Mouse (Mus musculus): ENCODE data around the gene Il6.
"Not testable (repeated sequence)": the region's sequence is repeated elsewhere in the genome, so short reads cannot be mapped to it uniquely, and the experiment has no call there.

Il6 gene

DNA sequence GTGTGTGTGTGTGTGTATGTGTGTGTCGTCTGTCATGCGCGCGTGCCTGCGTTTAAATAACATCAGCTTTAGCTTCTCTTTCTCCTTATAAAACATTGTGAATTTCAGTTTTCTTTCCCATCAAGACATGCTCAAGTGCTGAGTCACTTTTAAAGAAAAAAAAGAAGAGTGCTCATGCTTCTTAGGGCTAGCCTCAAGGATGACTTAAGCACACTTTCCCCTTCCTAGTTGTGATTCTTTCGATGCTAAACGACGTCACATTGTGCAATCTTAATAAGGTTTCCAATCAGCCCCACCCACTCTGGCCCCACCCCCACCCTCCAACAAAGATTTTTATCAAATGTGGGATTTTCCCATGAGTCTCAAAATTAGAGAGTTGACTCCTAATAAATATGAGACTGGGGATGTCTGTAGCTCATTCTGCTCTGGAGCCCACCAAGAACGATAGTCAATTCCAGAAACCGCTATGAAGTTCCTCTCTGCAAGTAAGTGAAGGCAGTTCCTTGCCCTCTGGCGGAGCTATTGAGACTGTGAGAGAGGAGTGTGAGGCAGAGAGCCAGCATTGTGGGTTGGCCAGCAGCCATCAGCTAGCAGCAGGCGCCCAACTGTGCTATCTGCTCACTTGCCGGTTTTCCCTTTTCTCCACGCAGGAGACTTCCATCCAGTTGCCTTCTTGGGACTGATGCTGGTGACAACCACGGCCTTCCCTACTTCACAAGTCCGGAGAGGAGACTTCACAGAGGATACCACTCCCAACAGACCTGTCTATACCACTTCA lies at the start of gene Il6:
Il6 (plus strand) TSS at position 389 of the 778 bp plus-strand sequence.
- peak; percentile 18 for DNase-seq

DNA sequence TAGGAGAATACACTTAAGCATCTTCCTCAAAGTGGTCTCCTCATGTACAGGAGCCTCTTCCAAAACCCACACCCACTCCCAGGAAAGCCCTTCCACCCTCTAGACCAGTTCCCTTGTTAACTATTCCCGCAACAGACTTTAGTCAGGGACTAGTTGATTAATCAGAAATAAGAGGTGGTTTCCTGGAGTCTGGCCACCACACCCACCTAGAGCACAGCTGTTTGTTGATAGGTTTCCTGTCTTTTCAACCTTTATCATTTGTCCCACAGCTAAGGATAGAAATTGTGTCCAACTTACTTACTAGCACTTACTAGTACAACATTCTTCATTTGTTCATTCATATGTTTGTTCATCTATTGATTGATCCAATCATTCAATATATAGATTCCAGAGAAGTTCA lies 49.4 kb upstream of the Il6 start:
- DNase-seq = no peak

DNA sequence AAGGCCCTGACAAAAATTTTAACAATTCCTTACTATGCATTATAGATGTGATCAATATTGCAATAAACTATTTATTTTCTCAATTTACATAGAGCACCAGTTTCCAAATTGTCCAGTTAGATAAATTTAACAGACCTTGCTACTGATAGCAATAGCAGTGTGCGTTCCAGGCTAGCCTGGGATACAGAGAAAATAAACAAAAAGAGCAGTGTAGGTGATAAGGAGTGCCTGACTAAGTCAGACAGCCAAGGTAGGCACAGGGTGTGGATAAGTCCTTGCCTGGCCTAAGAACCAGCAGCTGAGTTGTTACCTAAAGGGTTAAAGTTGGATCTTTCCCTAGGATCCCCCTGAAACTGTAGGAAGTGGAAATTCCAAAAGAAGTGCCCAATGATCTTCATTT lies 42.7 kb upstream of the Il6 start:
- DNase-seq = no peak

DNA sequence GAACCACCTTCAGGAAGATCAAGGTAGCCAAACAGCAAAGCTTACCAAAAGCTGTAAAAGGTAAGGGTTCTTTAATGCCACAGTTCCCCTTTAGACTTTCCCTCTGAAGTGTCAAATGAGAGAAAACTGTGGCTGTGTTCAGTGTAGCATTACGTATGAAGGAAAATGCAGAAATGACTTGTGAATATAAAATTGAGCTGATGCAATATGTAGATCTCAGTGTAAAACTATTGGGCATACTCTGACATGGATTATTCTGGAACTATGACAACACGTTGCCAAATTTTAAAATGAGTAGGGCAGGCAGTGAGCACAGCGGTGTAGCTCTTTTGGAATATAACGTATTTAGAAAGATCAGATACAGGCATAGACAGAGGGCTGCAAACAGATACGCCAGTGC lies 40.1 kb upstream of the Il6 start:
- DNase-seq = no peak

DNA sequence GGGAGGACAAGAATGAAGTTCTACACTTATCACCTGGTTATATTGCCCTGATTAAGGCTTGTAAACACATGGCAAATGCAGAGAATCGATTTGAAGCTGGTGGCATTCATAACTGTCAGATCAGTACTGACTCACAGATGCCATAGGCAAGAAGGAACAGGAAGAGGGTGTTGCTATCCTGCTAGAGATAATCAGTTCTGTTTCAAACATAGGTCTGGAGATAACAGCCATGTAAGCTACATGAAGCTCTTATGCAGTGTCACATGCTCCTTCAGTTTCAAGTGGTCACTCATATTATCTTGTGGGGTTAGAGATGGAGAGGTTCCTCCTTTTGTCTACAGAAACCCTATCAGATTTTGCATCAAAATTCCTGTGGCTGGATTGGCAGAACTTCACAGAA lies 39.4 kb upstream of the Il6 start:
- no peak for DNase-seq

DNA sequence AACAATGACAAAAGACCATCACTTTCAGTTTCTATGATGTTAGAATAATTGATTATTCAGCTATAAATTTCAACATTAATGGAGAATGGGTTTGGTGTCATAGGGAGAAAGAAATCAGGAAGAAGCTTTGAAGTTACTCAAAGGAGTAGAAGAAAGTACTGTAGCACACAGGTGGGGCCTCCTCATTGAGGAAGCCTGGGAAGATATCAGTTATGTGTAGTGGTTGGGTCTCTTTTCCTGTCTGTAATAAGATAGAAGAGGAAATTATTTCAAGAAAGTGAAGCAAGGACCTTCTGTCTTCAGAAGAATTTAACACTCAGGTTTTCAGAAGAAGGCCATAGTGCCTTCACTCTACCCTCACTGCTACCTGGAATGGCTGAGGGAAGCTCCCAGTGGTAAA lies 38.8 kb upstream of the Il6 start:
- DNase-seq = no peak

DNA sequence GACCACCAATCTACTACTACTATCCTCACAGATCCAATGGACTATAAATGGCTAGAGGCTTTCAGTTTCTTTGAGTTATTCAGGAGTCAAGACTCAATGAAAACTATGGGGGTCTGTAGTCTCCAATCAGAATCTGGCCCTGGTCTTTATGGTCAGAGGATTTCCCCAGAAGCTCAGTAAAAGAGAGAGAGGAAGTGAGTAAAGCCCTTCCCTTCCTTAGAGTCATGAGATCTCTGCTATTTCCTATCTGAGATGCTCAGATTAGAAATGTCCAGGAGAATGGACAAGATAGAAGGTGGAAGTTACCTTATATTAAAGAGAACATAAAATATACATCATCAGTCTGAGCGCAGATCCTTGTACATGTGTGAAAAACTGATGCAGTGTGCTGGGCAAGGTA lies 19.3 kb upstream of the Il6 start:
- DNase-seq = no peak

DNA sequence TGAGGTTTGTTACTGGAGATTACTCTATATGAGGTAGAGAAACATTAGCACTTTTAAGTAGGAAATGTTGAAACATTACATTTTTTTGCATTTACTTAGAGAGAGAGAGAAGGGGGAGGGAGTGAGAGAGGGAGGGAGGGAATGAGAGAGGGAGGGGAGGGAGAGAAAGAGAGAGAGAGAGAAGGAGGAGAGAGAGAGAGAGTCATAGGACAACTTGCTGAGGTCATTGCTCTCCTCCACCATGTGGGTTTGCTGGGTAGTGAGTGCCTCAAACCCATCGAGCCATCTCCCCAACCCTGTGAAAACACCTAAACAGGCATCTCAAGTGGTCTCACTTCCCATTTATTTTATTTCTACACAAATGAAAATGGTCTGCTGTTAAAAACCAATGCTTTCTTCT lies 18.6 kb upstream of the Il6 start:
- no peak for DNase-seq

DNA sequence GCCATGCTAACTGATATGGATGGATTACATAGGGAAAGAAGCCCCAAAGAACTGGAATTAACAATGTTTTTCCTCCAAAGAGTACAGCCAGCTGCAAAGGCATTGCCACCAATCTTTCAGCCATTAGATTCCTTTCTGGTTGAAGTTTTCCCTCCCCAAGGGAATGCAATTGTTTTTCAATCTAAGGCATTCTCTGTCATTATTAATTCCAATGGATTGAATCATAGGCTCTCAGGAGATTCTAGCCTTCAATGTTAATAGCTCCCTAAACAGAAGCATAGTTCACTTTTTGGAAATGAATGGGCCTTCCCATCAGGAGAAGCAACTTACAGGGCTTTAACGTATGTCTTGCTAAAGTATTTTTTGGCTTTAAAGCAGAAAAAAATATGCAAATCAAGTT lies 15.6 kb upstream of the Il6 start:
- no peak for DNase-seq

DNA sequence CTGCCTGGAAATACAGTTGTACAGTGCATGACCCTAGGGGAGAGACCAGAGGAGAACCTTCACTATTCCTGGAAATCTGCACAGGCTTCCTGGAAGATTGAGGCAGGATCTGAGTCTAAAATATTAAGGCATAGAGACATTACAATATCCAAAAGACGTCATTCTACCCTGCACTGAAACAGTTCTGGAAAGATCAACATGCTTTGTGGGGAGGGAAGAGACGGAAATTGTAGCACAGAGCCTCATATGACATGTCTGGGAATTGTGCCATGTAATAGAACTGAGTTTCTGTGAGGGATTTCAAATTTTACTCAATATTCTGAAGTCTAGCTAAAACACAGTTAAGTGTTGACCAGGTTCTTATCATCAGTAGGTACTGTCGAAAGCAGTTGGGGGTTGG lies 12.0 kb upstream of the Il6 start:
- DNase-seq = no peak

DNA sequence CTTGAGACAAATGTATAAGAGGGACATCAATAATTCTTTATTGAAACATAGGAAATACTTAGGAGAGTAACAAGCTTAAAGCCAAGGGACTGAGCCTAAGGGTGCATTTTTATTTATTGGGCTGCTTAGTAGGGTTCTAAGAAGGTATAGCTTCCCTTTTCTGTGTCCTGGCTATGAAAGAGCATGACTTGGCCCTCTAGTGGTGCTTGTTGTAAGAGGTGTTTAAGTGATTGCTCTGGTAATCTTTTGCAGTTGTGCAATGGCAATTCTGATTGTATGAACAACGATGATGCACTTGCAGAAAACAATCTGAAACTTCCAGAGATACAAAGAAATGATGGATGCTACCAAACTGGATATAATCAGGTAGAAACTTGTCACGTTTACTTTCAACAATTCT lies 1.7 kb downstream of the Il6 start:
- DNase-seq = no peak

DNA sequence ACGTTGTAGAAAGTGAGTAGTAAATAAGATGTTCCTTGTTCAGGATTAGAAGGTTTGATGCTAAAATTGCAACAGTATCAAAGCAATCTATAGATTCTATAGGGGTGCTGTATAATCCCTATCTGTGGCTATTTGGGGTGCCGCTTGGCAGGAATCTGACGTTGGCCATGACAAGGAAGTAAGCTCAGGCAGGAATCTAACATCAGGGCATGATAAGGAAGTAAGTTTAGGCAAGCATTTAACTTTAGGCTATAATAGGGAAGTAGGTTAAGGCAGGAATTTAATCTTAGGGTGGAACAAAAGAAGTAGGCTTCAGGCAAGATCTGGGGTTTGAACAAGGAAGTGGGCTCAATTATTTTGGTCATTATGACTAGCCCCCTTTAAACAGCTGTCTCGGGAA lies 22.9 kb downstream of the Il6 start:
- DNase-seq = not testable (repeated sequence)

DNA sequence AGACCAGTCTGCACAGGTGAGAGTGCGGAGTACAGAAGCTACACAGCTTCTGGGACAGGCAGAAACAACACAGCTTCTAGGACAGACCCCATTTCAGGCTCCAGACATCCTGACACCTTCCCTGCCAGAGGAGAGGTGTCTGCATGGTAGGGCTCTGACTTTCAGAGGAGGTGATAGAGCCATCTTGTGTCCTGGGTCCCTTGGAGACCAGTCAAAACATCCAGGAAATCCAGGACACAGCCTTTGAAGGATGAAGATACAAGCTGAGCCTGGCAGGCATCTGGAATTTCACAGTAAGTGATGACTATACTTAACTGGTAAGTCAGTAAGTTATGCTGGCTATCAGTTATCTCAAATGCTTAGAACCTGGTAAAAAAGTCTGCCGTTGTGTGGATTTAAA lies 24.2 kb downstream of the Il6 start:
- DNase-seq = not testable (repeated sequence)

DNA sequence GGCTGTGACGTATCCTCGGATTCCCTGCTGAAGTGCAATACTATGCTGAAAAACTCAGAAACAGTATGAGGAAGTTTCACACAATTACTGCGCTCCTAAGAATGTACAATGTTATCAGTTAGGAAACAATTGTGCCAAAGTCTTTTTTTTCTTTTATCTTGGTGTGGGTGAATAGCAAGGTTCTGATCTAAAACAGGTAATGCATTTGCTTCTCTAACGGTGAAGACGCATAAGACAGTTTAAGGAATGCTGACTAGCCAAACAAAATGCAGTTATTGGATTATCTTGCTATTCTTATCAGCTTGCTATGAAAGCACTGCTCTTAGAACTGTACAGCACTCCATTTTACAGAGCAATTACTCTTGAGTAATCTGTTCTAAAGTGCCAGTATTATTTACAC lies 26.4 kb downstream of the Il6 start:
- DNase-seq = not testable (repeated sequence)

DNA sequence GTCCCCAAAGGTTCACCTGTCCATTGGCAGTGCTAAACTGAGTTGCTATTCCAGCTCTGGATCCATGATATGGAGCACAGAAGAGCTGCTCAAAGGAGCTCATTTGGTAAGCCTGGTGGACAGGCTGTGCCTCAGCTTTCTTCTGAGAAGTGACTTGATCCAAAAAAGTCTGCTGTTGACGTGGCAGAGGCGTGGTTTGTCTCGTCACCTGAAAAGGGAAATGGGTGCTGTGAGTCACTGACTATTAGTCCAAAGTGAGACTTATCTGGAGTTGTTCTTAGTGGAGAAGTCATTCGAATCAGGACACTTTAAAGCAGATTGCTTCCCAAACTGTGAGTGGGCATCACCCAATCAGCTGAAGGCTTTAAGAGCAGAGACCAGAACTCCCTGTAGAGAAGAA lies 26.9 kb downstream of the Il6 start:
- DNase-seq = not testable (repeated sequence)

DNA sequence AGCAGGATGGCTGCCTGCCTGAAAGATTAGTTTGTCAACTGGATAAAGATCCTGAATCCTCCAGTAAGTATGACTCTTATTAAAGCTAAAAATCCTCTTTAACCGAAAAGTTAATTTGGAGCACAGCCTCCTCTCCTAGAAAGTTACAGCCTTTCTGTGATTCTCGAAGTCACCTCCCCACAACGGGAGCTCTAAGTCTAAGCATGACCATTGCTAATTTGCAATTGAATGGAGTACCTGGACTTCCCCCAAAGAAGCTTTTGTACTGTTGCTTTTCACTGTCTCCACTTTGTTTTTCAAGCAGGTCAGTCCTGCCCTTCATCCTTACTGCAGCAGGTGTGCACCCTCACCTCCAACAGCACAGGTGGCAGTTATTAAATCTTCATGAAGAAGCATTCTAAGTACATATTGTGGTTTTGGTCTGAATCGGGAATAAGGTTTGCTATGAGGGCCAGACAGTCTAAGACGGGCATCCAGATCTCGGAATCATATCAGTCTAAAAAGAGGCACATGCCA lies 45.4 kb downstream of the Il6 start:
- no peak for DNase-seq

DNA sequence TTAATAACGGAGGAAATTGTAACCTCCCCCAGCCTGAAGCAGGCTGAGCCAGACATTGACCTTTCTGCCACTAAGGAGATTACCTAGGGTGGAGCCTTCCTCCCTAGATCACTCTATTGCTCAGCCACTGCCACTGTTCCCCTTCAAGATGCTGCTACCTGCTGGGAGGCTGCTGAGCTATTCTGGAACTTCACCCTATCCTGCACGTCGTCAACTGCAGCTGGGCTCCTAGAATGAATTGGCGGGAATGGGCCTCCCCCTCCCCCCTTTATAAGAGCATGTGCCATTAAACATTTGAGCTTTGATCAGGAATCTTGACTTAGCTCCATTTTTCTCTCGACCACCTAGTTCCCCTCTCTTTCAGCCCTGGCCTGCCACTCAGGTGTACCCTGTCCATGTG lies 46.7 kb downstream of the Il6 start:
- DNase-seq = not testable (repeated sequence)

DNA sequence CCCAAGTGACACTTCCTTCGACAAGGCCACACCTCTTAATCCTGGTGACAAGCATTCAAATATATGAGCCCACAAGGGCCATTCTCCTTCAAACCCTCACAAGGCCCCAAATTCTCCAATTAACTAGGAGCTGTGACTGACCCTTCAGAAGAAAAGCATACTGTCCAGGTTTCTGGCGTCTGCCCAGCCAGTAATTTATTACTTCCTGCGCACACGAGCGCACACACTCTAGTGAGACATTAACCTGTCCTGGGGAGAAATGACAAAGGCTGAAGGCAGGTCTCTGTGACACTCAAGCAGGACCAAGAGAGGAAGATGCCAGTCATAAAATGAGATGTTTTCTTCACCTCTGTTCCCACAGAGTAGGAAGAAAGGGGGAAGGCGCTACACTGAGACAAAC lies 54.8 kb downstream of the Il6 start:
- no peak for DNase-seq

Data from thymus, postnatal 36 days (tissue).